Comparison of ENCODE assay signal across 8 mouse cellular contexts in the genomic region with DNA sequence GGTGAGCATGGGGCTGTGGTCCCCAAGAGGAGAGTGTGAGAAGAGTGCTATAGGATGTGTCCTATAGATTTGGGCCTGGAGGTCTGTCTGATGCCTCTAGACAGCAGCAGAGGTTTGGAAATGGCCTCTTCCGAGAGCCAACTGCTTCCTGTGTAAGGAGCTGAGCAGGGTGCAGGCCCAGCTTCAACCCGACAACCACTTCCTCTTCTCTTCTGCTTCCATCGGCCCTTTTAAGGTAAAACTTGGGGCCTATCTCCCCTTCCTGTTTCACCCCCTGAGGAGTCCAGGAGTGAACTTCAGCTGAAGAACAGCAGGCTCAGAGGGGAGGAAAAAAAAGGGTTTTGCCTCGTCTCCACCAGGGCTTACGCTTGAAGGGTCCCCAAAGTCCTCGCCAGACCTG. TPM values are rescaled to one million over a fixed set of nuclear protein-coding genes. Genes with fewer than 3 reads are reported as not detected.
DNase-seq lines count a peak whose midpoint lies in the region; ATAC-seq and TF ChIP-seq lines count a peak whose summit lies in the region.

No protein-coding gene starts in this region.

- 0 out of 2 replicates have a peak overlapping the region, but pooled peaks have one; percentile 8 for H3K4me3 ChIP-seq in stomach, embryonic 15.5 days (replicated peaks)
- no peak overlapping the region for H3K4me3 ChIP-seq in stomach, postnatal 0 days (ENCODE audit: low read depth, low read length)
- H3K4me3 ChIP-seq in midbrain, embryonic 13.5 days (replicated peaks): peak overlapping the region; percentile 77; the same call in 1 of the 2 replicates

- TF ChIP-seq EP300 in stomach, postnatal 0 days (optimal IDR thresholded peaks at IDR 0.05): no peak

- H3K4me1 ChIP-seq in stomach, embryonic 15.5 days: peaks cover 16% of the 10 kb centered on the region
- H3K4me1 ChIP-seq in stomach, postnatal 0 days (replicated peaks; ENCODE audit: control insufficient read depth, insufficient read depth): no peaks in the 10 kb centered on the region
- H3K4me1 ChIP-seq in midbrain, embryonic 13.5 days (replicated peaks): peaks cover 55% of the 10 kb centered on the region

- no peak for DNase-seq in stomach, postnatal 0 days (ENCODE audit: low spot score)
- peak; percentile 72 for DNase-seq in thymus, postnatal 4 days
- DNase-seq in left cerebral cortex, adult 11 months (ENCODE audit: low spot score): no peak
- no peak for DNase-seq in left cerebral cortex, postnatal 10 days (ENCODE audit: extremely low spot score in 1 of 2, low spot score in 2 of 2)
- DNase-seq in kidney, postnatal 25 days: no peak

- ATAC-seq in stomach, embryonic 15.5 days (ENCODE audit: insufficient read depth, low FRiP score, low read depth): no peak
- ATAC-seq in stomach, postnatal 0 days (ENCODE audit: low FRiP score, low TSS enrichment): no peak
- ATAC-seq in granulocyte monocyte progenitor cell, adult 5-6 weeks (replicated peaks; ENCODE audit: poor library complexity, severe bottlenecking): peak; percentile 58
- no peak for ATAC-seq in midbrain, embryonic 13.5 days

- intact Hi-C loops in left cerebral cortex, postnatal 10 days (cut with DNase I): loop anchor here (5.0 kb wide), 2 partner anchors 60 to 75 kb away; partner anchors contain the start of gene Ypel3

- peaks cover 15% of the 10 kb centered on the region; the same call in 1 of the 2 replicates for H3K27me3 ChIP-seq in stomach, embryonic 15.5 days (replicated peaks)
- no peaks in the 10 kb centered on the region for H3K27me3 ChIP-seq in stomach, postnatal 0 days (ENCODE audit: control insufficient read depth, insufficient read depth, low read length)
- peaks cover 7% of the 10 kb centered on the region; the same call in 1 of the 2 replicates for H3K27me3 ChIP-seq in midbrain, embryonic 13.5 days

- TF ChIP-seq CTCF in stomach, postnatal 0 days (IDR thresholded peaks at IDR 0.05; ENCODE audit: low read depth): no peak

- H3K36me3 ChIP-seq in stomach, embryonic 15.5 days: no peaks in the 10 kb centered on the region
- no peaks in the 10 kb centered on the region for H3K36me3 ChIP-seq in stomach, postnatal 0 days (ENCODE audit: control insufficient read depth, insufficient read depth, low read length)
- peaks cover 26% of the 10 kb centered on the region for H3K36me3 ChIP-seq in midbrain, embryonic 13.5 days

- H3K4me2 ChIP-seq in stomach, embryonic 15.5 days: 0 out of 2 replicates have a peak overlapping the region, but pooled peaks have one; percentile 1
- H3K4me2 ChIP-seq in stomach, postnatal 0 days (replicated peaks; ENCODE audit: low read depth): no peak overlapping the region
- peak overlapping the region; percentile 77 for H3K4me2 ChIP-seq in midbrain, embryonic 13.5 days (replicated peaks)

- peak overlapping the region; percentile 4; the same call in 1 of the 2 replicates for H3K27ac ChIP-seq in stomach, embryonic 15.5 days
- no peak overlapping the region for H3K27ac ChIP-seq in stomach, postnatal 0 days (replicated peaks)
- H3K27ac ChIP-seq in midbrain, embryonic 13.5 days: no peak overlapping the region

- WGBS in stomach, embryonic 15.5 days: 75% methylated on average over 6 of the region's 6 CpGs
- WGBS in stomach, postnatal 0 days: 74% methylated on average over 6 of the region's 6 CpGs
- WGBS in midbrain, embryonic 13.5 days: 78% methylated on average over 6 of the region's 6 CpGs

- H3K9ac ChIP-seq in stomach, embryonic 15.5 days: no peak overlapping the region
- no peak overlapping the region for H3K9ac ChIP-seq in stomach, postnatal 0 days (ENCODE audit: low read length)
- H3K9ac ChIP-seq in midbrain, embryonic 13.5 days (replicated peaks): 0 out of 2 replicates have a peak overlapping the region, but pooled peaks have one; percentile 36

- no peaks in the 10 kb centered on the region for H3K9me3 ChIP-seq in stomach, embryonic 15.5 days
- H3K9me3 ChIP-seq in stomach, postnatal 0 days (ENCODE audit: control insufficient read depth, low read length): no peaks in the 10 kb centered on the region
- H3K9me3 ChIP-seq in midbrain, embryonic 13.5 days: no peaks in the 10 kb centered on the region

RNA-seq across cellular contexts. Expression of gene Coro1a, which starts 5.2 kb away (rescaled TPM):
- polyA plus RNA-seq in stomach, embryonic 15.5 days (2015; fragmentation: Nextera tagmentation; extraction: Ambion mirVana): 50.1 and 51.9 TPM in 2 replicates
- polyA plus RNA-seq in stomach, postnatal 0 days (2015; fragmentation: Nextera tagmentation; extraction: Ambion mirVana): 15.7 and 16.9 TPM in 2 replicates
- 497 and 510 TPM in 2 replicates for total RNA-seq in granulocyte monocyte progenitor cell, adult 5-6 weeks (2014; fragmentation: Nextera tagmentation)
- 409 and 441 TPM in 2 replicates for total RNA-seq in granulocyte monocyte progenitor cell, adult 5-6 weeks (2017)
- polyA plus RNA-seq in midbrain, embryonic 13.5 days (2015; fragmentation: Nextera tagmentation; extraction: Ambion mirVana): 96.3 and 101 TPM in 2 replicates
- total RNA-seq in left cerebral cortex, postnatal 10 days (2021): 100 to 1,000 TPM; 178 to 199 TPM

RNA-seq across cellular contexts. Expression of gene Slx1b, which starts 6.8 kb away (rescaled TPM):
- 7.9 and 9.6 TPM in 2 replicates for polyA plus RNA-seq in stomach, embryonic 15.5 days (2015; fragmentation: Nextera tagmentation; extraction: Ambion mirVana)
- polyA plus RNA-seq in stomach, postnatal 0 days (2015; fragmentation: Nextera tagmentation; extraction: Ambion mirVana): 6.1 and 6.2 TPM in 2 replicates
- total RNA-seq in granulocyte monocyte progenitor cell, adult 5-6 weeks (2014; fragmentation: Nextera tagmentation): 9.3 and 13.3 TPM in 2 replicates
- total RNA-seq in granulocyte monocyte progenitor cell, adult 5-6 weeks (2017): 5.4 and 6.3 TPM in 2 replicates
- polyA plus RNA-seq in midbrain, embryonic 13.5 days (2015; fragmentation: Nextera tagmentation; extraction: Ambion mirVana): 21.0 and 21.1 TPM in 2 replicates
- 10 to 100 TPM; 21.6 to 22.5 TPM for total RNA-seq in left cerebral cortex, postnatal 10 days (2021)

RNA-seq across cellular contexts. Expression of gene Bola2, which starts 7.2 kb away (rescaled TPM):
- 105 and 114 TPM in 2 replicates for polyA plus RNA-seq in stomach, embryonic 15.5 days (2015; fragmentation: Nextera tagmentation; extraction: Ambion mirVana)
- polyA plus RNA-seq in stomach, postnatal 0 days (2015; fragmentation: Nextera tagmentation; extraction: Ambion mirVana): 92.3 and 93.4 TPM in 2 replicates
- total RNA-seq in granulocyte monocyte progenitor cell, adult 5-6 weeks (2014; fragmentation: Nextera tagmentation): 151 and 195 TPM in 2 replicates
- total RNA-seq in granulocyte monocyte progenitor cell, adult 5-6 weeks (2017): 135 and 158 TPM in 2 replicates
- polyA plus RNA-seq in midbrain, embryonic 13.5 days (2015; fragmentation: Nextera tagmentation; extraction: Ambion mirVana): 141 and 158 TPM in 2 replicates
- 100 to 1,000 TPM; 118 to 124 TPM for total RNA-seq in left cerebral cortex, postnatal 10 days (2021)

RNA-seq across cellular contexts. Expression of gene Sult1a1, which starts 26.1 kb away (rescaled TPM):
- polyA plus RNA-seq in stomach, embryonic 15.5 days (2015; fragmentation: Nextera tagmentation; extraction: Ambion mirVana): 7.1 and 9.7 TPM in 2 replicates
- polyA plus RNA-seq in stomach, postnatal 0 days (2015; fragmentation: Nextera tagmentation; extraction: Ambion mirVana): 10.9 and 12.4 TPM in 2 replicates
- total RNA-seq in granulocyte monocyte progenitor cell, adult 5-6 weeks (2014; fragmentation: Nextera tagmentation): 0.85 TPM in 1 of 2 replicates, not detected in the other
- 0.56 and 1.6 TPM in 2 replicates for total RNA-seq in granulocyte monocyte progenitor cell, adult 5-6 weeks (2017)
- 0.93 and 1.9 TPM in 2 replicates for polyA plus RNA-seq in midbrain, embryonic 13.5 days (2015; fragmentation: Nextera tagmentation; extraction: Ambion mirVana)
- 1 to 10 TPM; 2.7 to 8.2 TPM for total RNA-seq in left cerebral cortex, postnatal 10 days (2021)

RNA-seq across cellular contexts. Expression of gene Sgf29, which starts 53.2 kb away (rescaled TPM):
- 43.5 and 53.8 TPM in 2 replicates for polyA plus RNA-seq in stomach, embryonic 15.5 days (2015; fragmentation: Nextera tagmentation; extraction: Ambion mirVana)
- 28.6 and 28.9 TPM in 2 replicates for polyA plus RNA-seq in stomach, postnatal 0 days (2015; fragmentation: Nextera tagmentation; extraction: Ambion mirVana)
- 129 and 133 TPM in 2 replicates for total RNA-seq in granulocyte monocyte progenitor cell, adult 5-6 weeks (2014; fragmentation: Nextera tagmentation)
- 53.3 and 79.1 TPM in 2 replicates for total RNA-seq in granulocyte monocyte progenitor cell, adult 5-6 weeks (2017)
- 54.5 and 57.0 TPM in 2 replicates for polyA plus RNA-seq in midbrain, embryonic 13.5 days (2015; fragmentation: Nextera tagmentation; extraction: Ambion mirVana)
- 10 to 100 TPM; 32.8 to 42.3 TPM for total RNA-seq in left cerebral cortex, postnatal 10 days (2021)
